Mouse (Mus musculus) CH12F3 (cell line): ENCODE results near the gene N4bp2l1.
"Not testable (repeated sequence)": the region's sequence is repeated elsewhere in the genome, so short reads cannot be mapped to it uniquely, and the experiment has no call there.

ENCODE experiments used
- in situ Hi-C: fragments of 300-500 bp; cut with MboI; formaldehyde crosslinking; loops from 2 replicates; pipeline ENCODE4 v1.14.3; 2020; ENCODE audit warnings: low sequenced_read_pairs

N4bp2l1 gene

GRCm38 (mm10) chr5:150597088-150597487 lies at the start of gene N4bp2l1:
TSS of gene N4bp2l1 (minus strand) at chr5:150597188.
- in situ Hi-C loops, result no loop called here

- in situ Hi-C loops, result no loop called here
Measured at GRCm38 (mm10) chr5:150644926-150645325, 47.9 kb upstream of the N4bp2l1 start.

DNA sequence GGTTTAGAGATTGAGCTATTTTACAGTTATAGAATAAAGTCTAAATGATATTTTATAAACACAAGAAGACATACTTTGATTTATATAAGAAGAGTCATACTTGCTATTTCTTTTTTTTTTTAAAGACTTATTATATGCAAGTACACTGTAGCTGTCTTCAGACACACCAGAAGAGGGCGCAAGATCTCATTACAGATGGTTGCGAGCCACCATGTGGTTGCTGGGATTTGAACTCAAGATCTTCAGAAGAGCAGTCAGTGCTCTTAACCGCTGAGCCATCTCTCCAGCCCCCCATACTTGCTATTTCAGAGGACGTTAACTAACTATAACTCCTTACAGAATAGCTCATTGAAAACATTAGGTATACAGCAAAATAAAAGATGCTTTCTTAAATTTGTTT lies 46.4 kb upstream of the N4bp2l1 start:
- in situ Hi-C loops, result not testable (repeated sequence)

GRCm38 (mm10) chr5:150641440-150641839 lies 44.5 kb upstream of the N4bp2l1 start:
- in situ Hi-C loops, result no loop called here

GRCm38 (mm10) chr5:150629692-150630091 lies 32.7 kb upstream of the N4bp2l1 start:
- in situ Hi-C loops, result no loop called here

GRCm38 (mm10) chr5:150629272-150629671 lies 32.3 kb upstream of the N4bp2l1 start:
- in situ Hi-C loops, result no loop called here

GRCm38 (mm10) chr5:150625528-150625927 lies 28.5 kb upstream of the N4bp2l1 start:
- in situ Hi-C loops, result no loop called here

- in situ Hi-C loops, result no loop called here
Measured at GRCm38 (mm10) chr5:150622792-150623191, 25.8 kb upstream of the N4bp2l1 start.

GRCm38 (mm10) chr5:150621592-150621991 lies 24.6 kb upstream of the N4bp2l1 start:
- in situ Hi-C loops, result no loop called here

GRCm38 (mm10) chr5:150620588-150621135 lies 23.7 kb upstream of the N4bp2l1 start:
- in situ Hi-C loops, result no loop called here

DNA sequence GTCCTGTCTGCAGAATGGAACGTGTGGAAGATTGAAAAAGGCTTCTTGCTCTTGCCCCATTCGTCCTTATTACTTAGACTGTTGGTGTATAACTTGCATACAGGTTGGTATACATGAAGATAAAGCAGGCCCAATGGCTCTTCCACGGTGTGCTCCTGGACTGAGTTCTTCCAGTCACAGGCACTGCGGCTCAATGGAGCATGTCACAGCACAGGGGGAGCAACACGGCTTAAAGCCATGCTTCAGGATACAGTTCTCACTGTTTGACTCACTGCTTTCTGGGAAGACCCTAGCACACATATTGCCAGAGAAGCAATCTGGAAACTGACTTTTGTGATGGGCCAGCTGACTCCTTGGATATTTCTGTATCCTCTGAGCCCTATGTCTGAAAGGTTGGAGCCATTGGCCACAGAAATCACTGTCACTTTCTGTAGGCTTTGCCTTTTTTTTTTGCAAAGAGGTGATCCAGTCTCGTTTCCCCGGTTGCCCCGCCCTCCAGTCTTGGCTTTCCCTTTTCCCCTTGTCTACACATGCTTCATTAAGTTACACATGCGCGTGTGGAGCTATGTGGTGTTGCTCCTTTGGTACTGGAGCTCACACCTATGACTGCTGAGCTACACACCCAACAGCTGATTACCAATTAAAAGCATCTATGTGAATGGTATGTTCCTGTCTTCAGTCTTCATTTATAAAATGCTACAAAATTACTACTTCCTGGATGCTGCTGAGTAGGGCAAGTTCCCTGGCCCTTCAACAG lies 21.8 kb upstream of the N4bp2l1 start:
- in situ Hi-C loops, result no loop called here

- in situ Hi-C loops, result no loop called here
Measured at GRCm38 (mm10) chr5:150616731-150617130, 19.7 kb upstream of the N4bp2l1 start.

DNA sequence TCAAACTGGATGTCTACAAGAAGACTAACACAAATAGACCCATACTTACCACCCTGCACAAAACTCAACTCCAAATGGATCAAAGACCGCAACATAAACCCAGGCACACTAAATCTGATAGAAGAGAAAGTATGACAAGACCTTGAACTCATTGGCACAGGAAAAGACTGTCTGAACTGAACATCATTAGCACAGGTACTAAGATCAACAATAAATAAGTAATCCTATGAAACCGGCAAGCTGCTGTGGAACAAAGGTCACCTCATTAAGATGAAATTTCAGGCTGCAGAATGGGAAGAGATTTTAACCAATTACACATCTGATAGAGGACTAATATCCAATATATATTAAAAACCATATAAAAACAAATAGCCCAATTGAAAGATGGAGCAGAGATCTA lies 19.2 kb upstream of the N4bp2l1 start:
- in situ Hi-C loops, result no loop called here

DNA sequence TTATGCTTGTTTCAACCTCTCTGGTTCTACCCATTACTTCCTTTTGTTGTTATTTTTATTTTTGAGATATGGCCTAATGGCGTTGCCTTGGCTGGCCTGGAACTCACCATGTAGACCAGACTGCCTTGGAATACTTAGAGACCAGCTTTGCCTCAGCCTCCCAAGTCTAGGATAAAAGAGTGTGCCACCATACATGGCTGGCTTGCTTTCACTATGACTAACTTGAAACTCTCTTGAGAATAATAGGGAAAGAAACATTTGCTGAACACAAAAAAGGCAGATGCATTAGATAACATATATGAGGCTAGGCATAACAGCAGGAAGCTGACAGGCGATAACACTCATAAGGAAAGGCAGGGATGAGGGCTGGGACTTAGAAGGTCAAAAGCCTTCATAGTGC lies 17.1 kb upstream of the N4bp2l1 start:
- in situ Hi-C loops, result no loop called here

DNA sequence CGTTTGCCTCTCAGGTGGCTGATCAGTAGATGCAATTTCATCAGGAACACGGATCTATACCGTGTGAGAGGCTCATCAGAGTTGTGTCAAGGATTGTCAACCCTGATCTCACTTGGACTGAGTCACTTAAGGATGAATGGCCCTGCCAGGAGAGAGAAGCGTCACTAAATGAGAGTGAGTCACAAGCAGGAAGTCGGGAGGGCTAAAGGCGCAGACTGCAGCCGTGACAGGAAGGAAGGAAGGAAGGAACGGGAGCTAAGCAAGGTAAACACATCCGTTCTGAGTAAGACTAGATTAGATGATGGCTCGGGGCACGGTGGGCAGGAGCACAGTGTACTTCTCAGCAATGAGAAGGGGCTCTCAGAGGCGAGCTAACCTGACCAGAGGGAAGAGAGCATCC lies 14.7 kb upstream of the N4bp2l1 start:
- in situ Hi-C loops, result no loop called here

- in situ Hi-C loops, result no loop called here
Measured at GRCm38 (mm10) chr5:150611136-150611535, 14.1 kb upstream of the N4bp2l1 start.

DNA sequence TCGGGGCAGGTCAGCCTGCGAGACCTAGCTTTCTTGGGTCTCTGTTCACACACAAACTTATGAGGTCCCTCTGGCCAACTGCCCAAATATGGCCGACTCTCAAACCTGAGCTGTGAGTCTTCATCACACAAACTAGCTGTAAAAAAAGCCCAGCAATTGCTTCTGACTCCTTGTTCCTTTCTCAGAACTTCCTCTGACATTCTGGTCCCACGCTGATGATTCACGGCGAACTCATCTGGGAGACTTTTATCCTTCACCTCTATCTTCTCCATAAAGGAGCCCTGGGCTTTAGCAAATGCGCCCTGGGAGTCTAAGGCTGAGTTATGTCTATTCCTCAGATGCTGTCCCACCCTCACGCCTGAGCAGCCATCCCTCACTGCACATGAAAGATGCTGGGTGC lies 10.6 kb upstream of the N4bp2l1 start:
- in situ Hi-C loops, result no loop called here

DNA sequence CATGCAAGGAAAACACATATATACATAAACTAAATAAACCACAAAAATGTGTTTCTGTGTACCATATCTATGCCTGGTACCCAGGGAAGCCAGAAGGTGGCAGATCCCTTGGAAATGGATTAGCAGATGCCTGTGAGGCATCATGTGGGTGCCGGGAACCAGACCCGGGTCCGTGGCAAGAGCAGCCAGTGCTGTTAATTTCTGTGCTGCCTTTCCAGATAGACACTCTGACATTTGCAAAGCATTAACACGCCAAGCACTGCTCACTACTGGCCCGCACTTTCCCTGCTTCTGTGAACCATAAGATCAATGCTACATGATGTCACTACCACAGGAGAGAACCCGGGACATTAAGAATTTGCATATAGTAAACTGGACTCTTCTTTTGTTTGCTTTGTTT lies 9.1 kb upstream of the N4bp2l1 start:
- in situ Hi-C loops, result no loop called here

DNA sequence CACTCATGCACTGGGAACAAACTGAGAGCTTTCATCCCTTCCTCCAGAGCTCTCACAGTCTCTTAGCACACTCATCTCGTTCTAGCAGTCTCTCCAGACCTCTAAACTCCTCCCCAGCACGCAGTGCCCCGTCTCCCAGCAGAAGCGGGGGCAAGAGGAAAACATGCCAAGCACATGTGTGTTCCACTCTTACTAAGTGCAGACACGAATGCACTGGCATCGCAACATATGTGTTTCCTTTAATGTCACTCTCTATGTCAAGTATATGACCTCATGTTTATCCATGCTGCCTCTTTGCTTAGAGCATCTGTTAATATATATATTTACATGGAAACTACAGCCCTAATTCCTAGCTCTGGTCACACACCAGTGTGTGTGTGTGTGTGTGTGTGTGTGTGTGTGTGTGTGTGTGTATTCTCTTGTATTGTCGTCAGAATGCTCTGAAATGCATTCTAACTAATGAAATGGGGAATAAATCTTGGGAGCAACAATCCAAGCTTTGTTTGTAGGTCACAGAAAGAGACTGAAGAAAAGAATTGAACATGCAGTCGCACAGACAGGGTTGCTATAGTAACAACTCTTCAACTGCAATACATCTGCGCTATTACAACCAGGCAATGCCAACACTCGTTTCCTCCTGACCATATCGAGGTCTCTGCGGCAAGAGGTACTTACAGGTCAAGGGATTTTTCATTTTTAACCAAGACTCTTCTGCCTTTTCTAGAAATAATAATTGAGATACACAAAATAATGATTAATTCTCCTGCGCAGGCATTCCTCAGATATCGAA lies 4.6 kb upstream of the N4bp2l1 start:
- in situ Hi-C loops, result no loop called here

DNA sequence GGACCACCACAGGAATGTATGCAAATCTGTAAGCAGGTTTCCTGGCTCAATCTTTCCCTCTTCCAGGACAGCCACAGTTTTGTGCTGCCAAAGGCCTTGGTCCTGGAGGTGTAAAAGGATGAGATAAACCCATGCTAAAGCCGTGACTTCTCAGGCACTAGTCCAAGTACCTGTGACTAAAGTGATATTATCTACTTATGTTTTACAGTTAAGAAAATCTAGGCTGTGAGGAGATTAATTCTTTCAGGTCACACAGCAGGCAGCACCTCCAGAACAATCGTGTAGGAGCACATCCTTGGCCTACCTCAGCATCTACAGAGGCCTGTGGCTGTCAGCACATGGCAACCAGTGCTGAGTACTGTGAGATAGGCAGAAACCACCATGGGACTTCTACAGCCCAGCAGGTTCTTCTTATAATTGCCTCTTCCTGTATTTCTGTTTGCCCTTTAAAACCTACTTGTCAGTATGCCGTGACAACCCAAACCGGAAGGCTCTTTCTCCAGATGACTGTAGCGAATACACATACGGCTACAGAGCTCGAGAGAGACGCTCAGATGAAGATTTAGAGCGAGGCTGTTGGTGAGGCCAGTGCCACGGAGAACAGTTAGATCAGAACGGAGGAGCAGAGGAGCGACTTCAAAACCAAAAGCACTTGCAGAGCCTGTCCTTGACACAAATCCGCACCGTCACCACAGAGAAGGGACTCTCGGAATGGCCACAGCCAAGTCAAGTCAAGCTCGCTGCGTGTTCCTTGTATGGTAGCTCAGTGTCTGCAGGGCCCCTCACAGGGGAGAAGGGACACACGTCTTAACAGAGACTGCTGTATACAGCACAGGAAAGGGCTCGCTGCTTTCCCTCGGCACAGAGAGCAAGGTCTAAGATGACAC lies 3.8 kb upstream of the N4bp2l1 start:
- in situ Hi-C loops, result no loop called here
